8 mouse cellular contexts compared by ENCODE assay signal in the genomic region with DNA sequence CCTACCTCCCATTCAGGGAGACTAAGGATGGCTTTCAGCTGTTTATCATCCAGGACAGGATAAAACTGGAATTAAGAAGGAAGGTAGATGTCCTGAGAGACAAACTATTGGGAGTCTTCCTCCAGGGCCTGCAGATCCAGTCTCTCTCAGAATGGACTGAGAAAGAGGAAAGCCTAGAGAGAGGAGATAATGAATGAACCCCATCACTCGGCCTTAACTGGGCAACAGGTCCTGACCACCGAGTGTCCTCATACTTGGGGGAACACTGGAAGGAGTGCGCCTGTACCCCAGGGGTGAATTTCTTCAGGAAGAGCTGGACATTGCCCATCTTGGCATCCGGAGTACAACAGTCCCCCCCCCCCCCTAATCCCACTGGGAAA. TPM values are rescaled to one million over a fixed set of nuclear protein-coding genes. Genes with fewer than 3 reads are reported as not detected.
A peak's percentile ranks its signal among the peaks of the same experiment; 100 is the strongest.
DNase-seq lines count a peak whose midpoint lies in the region; ATAC-seq and TF ChIP-seq lines count a peak whose summit lies in the region.

No protein-coding gene starts in this region.

- TF ChIP-seq POLR2A in testis, adult 2 months (IDR thresholded peaks at IDR 0.05; ENCODE audit: control insufficient read depth, low read depth, low read length) = no peak

- no peak for ATAC-seq in erythroblast, adult 5-6 weeks (replicated peaks; ENCODE audit: low FRiP score, poor library complexity, severe bottlenecking)
- ATAC-seq in limb, embryonic 15.5 days (ENCODE audit: insufficient number of reproducible peaks, low FRiP score, low TSS enrichment, low read depth) = no peak
- no peak for ATAC-seq in stomach, embryonic 16.5 days (ENCODE audit: insufficient read depth, low FRiP score)
- ATAC-seq in activated CD4-positive, CD25-positive, alpha-beta regulatory T cell, adult 4 months = no peak

- peak overlapping the region; percentile 80 for H3K4me2 ChIP-seq in limb, embryonic 15.5 days
- peak overlapping the region; percentile 90 for H3K4me2 ChIP-seq in stomach, embryonic 16.5 days (ENCODE audit: low read depth, low read length)

- H3K36me3 ChIP-seq in erythroblast, embryonic 14.5 days (ENCODE audit: control insufficient read depth) = peaks cover 34% of the 10 kb centered on the region
- H3K36me3 ChIP-seq in testis, adult 2 months (ENCODE audit: control insufficient read depth, insufficient read depth, low read length) = no peaks in the 10 kb centered on the region
- H3K36me3 ChIP-seq in limb, embryonic 15.5 days = peaks cover 12% of the 10 kb centered on the region
- H3K36me3 ChIP-seq in stomach, embryonic 16.5 days (ENCODE audit: control insufficient read depth, insufficient read depth, low read length) = no peaks in the 10 kb centered on the region

- WGBS in limb, embryonic 15.5 days = 8% methylated on average over 4 of the region's 4 CpGs
- WGBS in stomach, embryonic 16.5 days = 20% methylated on average over 4 of the region's 4 CpGs

- no peaks in the 10 kb centered on the region for H3K9me3 ChIP-seq in erythroblast, embryonic 14.5 days (ENCODE audit: control insufficient read depth, low read length)
- H3K9me3 ChIP-seq in limb, embryonic 15.5 days = no peaks in the 10 kb centered on the region
- no peaks in the 10 kb centered on the region for H3K9me3 ChIP-seq in stomach, embryonic 16.5 days (replicated peaks; ENCODE audit: control insufficient read depth, low read length)

- peak overlapping the region; percentile 79 for H3K4me3 ChIP-seq in erythroblast, embryonic 14.5 days (replicated peaks)
- peak overlapping the region; percentile 74 for H3K4me3 ChIP-seq in testis, adult 2 months (ENCODE audit: control insufficient read depth, low read depth, low read length)
- H3K4me3 ChIP-seq in limb, embryonic 15.5 days = peak overlapping the region; percentile 84
- H3K4me3 ChIP-seq in stomach, embryonic 16.5 days (replicated peaks; ENCODE audit: low read length) = peak overlapping the region; percentile 85

- TF ChIP-seq CTCF in testis, adult 2 months (IDR thresholded peaks at IDR 0.05; ENCODE audit: control insufficient read depth, insufficient read depth, insufficient replicate concordance, low read depth, low read length) = no peak

- H3K27ac ChIP-seq in testis, adult 2 months (ENCODE audit: control insufficient read depth, insufficient read depth, low read depth, low read length) = no peak overlapping the region
- H3K27ac ChIP-seq in limb, embryonic 15.5 days = no peak overlapping the region
- no peak overlapping the region for H3K27ac ChIP-seq in stomach, embryonic 16.5 days (ENCODE audit: low read length)

- H3K9ac ChIP-seq in limb, embryonic 15.5 days = peak overlapping the region; percentile 92; the same call in 1 of the 2 replicates
- peak overlapping the region; percentile 92 for H3K9ac ChIP-seq in stomach, embryonic 16.5 days (ENCODE audit: low read length)

- peaks cover 76% of the 10 kb centered on the region for H3K4me1 ChIP-seq in erythroblast, embryonic 14.5 days (ENCODE audit: control insufficient read depth)
- peaks cover 16% of the 10 kb centered on the region for H3K4me1 ChIP-seq in testis, adult 2 months (ENCODE audit: control insufficient read depth, insufficient read depth, low read length)
- peaks cover 30% of the 10 kb centered on the region for H3K4me1 ChIP-seq in limb, embryonic 15.5 days
- H3K4me1 ChIP-seq in stomach, embryonic 16.5 days (ENCODE audit: control insufficient read depth, insufficient read depth, low read length) = peaks cover 20% of the 10 kb centered on the region

- H3K27me3 ChIP-seq in erythroblast, embryonic 14.5 days (ENCODE audit: control insufficient read depth) = no peaks in the 10 kb centered on the region
- H3K27me3 ChIP-seq in testis, adult 2 months (ENCODE audit: control insufficient read depth, insufficient read depth, low read length) = no peaks in the 10 kb centered on the region
- 0 out of 2 replicates have a peak, but pooled peaks cover 4% of the 10 kb centered on the region for H3K27me3 ChIP-seq in limb, embryonic 15.5 days
- H3K27me3 ChIP-seq in stomach, embryonic 16.5 days (ENCODE audit: control insufficient read depth, insufficient read depth, low read length) = no peaks in the 10 kb centered on the region

- DNase-seq in testis, postnatal 10 days (ENCODE audit: low spot score) = no peak
- DNase-seq in ovary, postnatal 10 days (ENCODE audit: low spot score) = no peak

RNA-seq across cellular contexts. Expression of a gene that starts 1.3 kb away (rescaled TPM):
- 6.6 and 7.5 TPM in 2 replicates for polyA plus RNA-seq in erythroblast, embryonic 14.5 days (2012)
- 0.84 TPM in 1 of 2 replicates, not detected in the other for total RNA-seq in erythroblast, adult 5-6 weeks (2015; ENCODE audit: low replicate concordance)
- 6.3 and 13.0 TPM in 2 replicates for total RNA-seq in erythroblast, adult 5-6 weeks (2017; ENCODE audit: low replicate concordance)
- 16.7 and 19.4 TPM in 2 replicates for polyA plus RNA-seq in testis, adult 2 months (2012; rRNA removed)
- polyA plus RNA-seq in limb, embryonic 15.5 days (2015; fragmentation: Nextera tagmentation; extraction: Ambion mirVana) = 3.5 and 4.3 TPM in 2 replicates
- polyA plus RNA-seq in stomach, embryonic 16.5 days (2015; fragmentation: Nextera tagmentation; extraction: Ambion mirVana) = 1.1 and 2.5 TPM in 2 replicates
- polyA plus RNA-seq in activated CD4-positive, CD25-positive, alpha-beta regulatory T cell, adult 4 months (2017; shearing (Covaris generic)) = under 1 TPM in 1 of 2 experiments, not detected in 1; 0.33 TPM

RNA-seq across cellular contexts. Expression of a gene that starts 52.2 kb away (rescaled TPM):
- not detected in 2 replicates for polyA plus RNA-seq in erythroblast, embryonic 14.5 days (2012)
- not detected in 2 replicates for total RNA-seq in erythroblast, adult 5-6 weeks (2015; ENCODE audit: low replicate concordance)
- total RNA-seq in erythroblast, adult 5-6 weeks (2017; ENCODE audit: low replicate concordance) = 0.14 TPM in 1 of 2 replicates, not detected in the other
- polyA plus RNA-seq in testis, adult 2 months (2012; rRNA removed) = 0.07 and 0.09 TPM in 2 replicates
- 2.5 and 2.7 TPM in 2 replicates for polyA plus RNA-seq in limb, embryonic 15.5 days (2015; fragmentation: Nextera tagmentation; extraction: Ambion mirVana)
- polyA plus RNA-seq in stomach, embryonic 16.5 days (2015; fragmentation: Nextera tagmentation; extraction: Ambion mirVana) = 2.7 and 4.3 TPM in 2 replicates
- not detected for polyA plus RNA-seq in activated CD4-positive, CD25-positive, alpha-beta regulatory T cell, adult 4 months (2017; shearing (Covaris generic))

RNA-seq across cellular contexts. Expression of a gene that starts 54.2 kb away (rescaled TPM):
- not detected in 2 replicates for polyA plus RNA-seq in erythroblast, embryonic 14.5 days (2012)
- total RNA-seq in erythroblast, adult 5-6 weeks (2015; ENCODE audit: low replicate concordance) = 0.77 TPM in 1 of 2 replicates, not detected in the other
- not detected in 2 replicates for total RNA-seq in erythroblast, adult 5-6 weeks (2017; ENCODE audit: low replicate concordance)
- polyA plus RNA-seq in testis, adult 2 months (2012; rRNA removed) = 0.12 and 0.41 TPM in 2 replicates
- polyA plus RNA-seq in limb, embryonic 15.5 days (2015; fragmentation: Nextera tagmentation; extraction: Ambion mirVana) = 12.4 and 14.5 TPM in 2 replicates
- 11.4 and 17.4 TPM in 2 replicates for polyA plus RNA-seq in stomach, embryonic 16.5 days (2015; fragmentation: Nextera tagmentation; extraction: Ambion mirVana)
- polyA plus RNA-seq in activated CD4-positive, CD25-positive, alpha-beta regulatory T cell, adult 4 months (2017; shearing (Covaris generic)) = under 1 TPM in 1 of 2 experiments, not detected in 1; 0.25 TPM

RNA-seq across cellular contexts. Expression of a gene that starts 58.6 kb away (rescaled TPM):
- not detected in 2 replicates for polyA plus RNA-seq in erythroblast, embryonic 14.5 days (2012)
- 12.3 and 16.5 TPM in 2 replicates for total RNA-seq in erythroblast, adult 5-6 weeks (2015; ENCODE audit: low replicate concordance)
- 11.7 and 15.9 TPM in 2 replicates for total RNA-seq in erythroblast, adult 5-6 weeks (2017; ENCODE audit: low replicate concordance)
- 0.20 and 0.26 TPM in 2 replicates for polyA plus RNA-seq in testis, adult 2 months (2012; rRNA removed)
- 0.73 and 1.5 TPM in 2 replicates for polyA plus RNA-seq in limb, embryonic 15.5 days (2015; fragmentation: Nextera tagmentation; extraction: Ambion mirVana)
- 16.7 and 17.7 TPM in 2 replicates for polyA plus RNA-seq in stomach, embryonic 16.5 days (2015; fragmentation: Nextera tagmentation; extraction: Ambion mirVana)
- polyA plus RNA-seq in activated CD4-positive, CD25-positive, alpha-beta regulatory T cell, adult 4 months (2017; shearing (Covaris generic)) = 100 to 1,000 TPM in 1 of 2 experiments, 10 to 100 TPM in 1; 98.0 to 106 TPM
